Mouse (Mus musculus): ENCODE measurements around the gene Rufy3. TPM values are rescaled to one million over a fixed set of nuclear protein-coding genes. Genes with fewer than 3 reads are reported as not detected.

Gene Rufy3
- polyA plus RNA-seq, 1 experiment from 2014 or later, result 262 TPM

- Histone ChIP-seq H3K27ac (replicated peaks) (no peak overlapping the region), H3K4me2 (replicated peaks) (no peak overlapping the region), H3K4me1 (no peaks in the 10 kb centered on the region), H3K9me3 (no peaks in the 10 kb centered on the region), H3K4me3 (no peak overlapping the region), H3K27me3 (no peaks in the 10 kb centered on the region), H3K9ac (replicated peaks) (no peak overlapping the region), H3K36me3 (no peaks in the 10 kb centered on the region)
- ATAC-seq (replicated peaks), result no peak
These were observed 128.2 kb downstream of the Rufy3 start for GRCm38 (mm10) chr5:88693057-88693456.

- Histone ChIP-seq H3K9ac (replicated peaks) (no peak overlapping the region), H3K4me1 (no peaks in the 10 kb centered on the region), H3K4me3 (no peak overlapping the region), H3K27ac (replicated peaks) (no peak overlapping the region), H3K36me3 (no peaks in the 10 kb centered on the region), H3K27me3 (no peaks in the 10 kb centered on the region), H3K9me3 (no peaks in the 10 kb centered on the region), H3K4me2 (replicated peaks) (no peak overlapping the region)
- ATAC-seq (replicated peaks), result peak; percentile 55
- 55% methylated on average over 5 of the region's 5 CpGs for WGBS
These were observed 132.5 kb downstream of the Rufy3 start for GRCm38 (mm10) chr5:88697291-88697690.

- Histone ChIP-seq H3K4me3 (no peak overlapping the region), H3K36me3 (no peaks in the 10 kb centered on the region), H3K9ac (replicated peaks) (no peak overlapping the region), H3K4me1 (no peaks in the 10 kb centered on the region), H3K27me3 (no peaks in the 10 kb centered on the region), H3K27ac (replicated peaks) (no peak overlapping the region), H3K9me3 (no peaks in the 10 kb centered on the region), H3K4me2 (replicated peaks) (no peak overlapping the region)
- no peak for ATAC-seq (replicated peaks)
- WGBS, result 70% methylated on average over 4 of the region's 4 CpGs
These were observed 134.5 kb downstream of the Rufy3 start for GRCm38 (mm10) chr5:88699251-88699913.

Other genes with a start within 250 kb of the Rufy3 start
- gene Prol1, start 247.7 kb upstream of the Rufy3 start, polyA plus RNA-seq (2015; fragmentation: Nextera tagmentation; extraction: Ambion mirVana), result not detected in 2 replicates
- not detected in 2 replicates for gene Amtn, start 188.9 kb upstream of the Rufy3 start, polyA plus RNA-seq (2015; fragmentation: Nextera tagmentation; extraction: Ambion mirVana)
- 0.09 TPM in 1 of 2 replicates, not detected in the other for gene Ambn, start 109.0 kb upstream of the Rufy3 start, polyA plus RNA-seq (2015; fragmentation: Nextera tagmentation; extraction: Ambion mirVana)
- not detected in 2 replicates for gene Enam, start 77.1 kb upstream of the Rufy3 start, polyA plus RNA-seq (2015; fragmentation: Nextera tagmentation; extraction: Ambion mirVana)
- gene Jchain, start 37.1 kb upstream of the Rufy3 start, polyA plus RNA-seq (2015; fragmentation: Nextera tagmentation; extraction: Ambion mirVana), result 0.22 and 0.32 TPM in 2 replicates
- 49.8 and 50.0 TPM in 2 replicates for gene Utp3, start 10.6 kb upstream of the Rufy3 start, polyA plus RNA-seq (2015; fragmentation: Nextera tagmentation; extraction: Ambion mirVana)
- gene Grsf1, start 111.1 kb downstream of the Rufy3 start, polyA plus RNA-seq (2015; fragmentation: Nextera tagmentation; extraction: Ambion mirVana), result 67.9 and 72.3 TPM in 2 replicates
- gene Mob1b, start 155.8 kb downstream of the Rufy3 start, polyA plus RNA-seq (2015; fragmentation: Nextera tagmentation; extraction: Ambion mirVana), result 10.5 and 13.4 TPM in 2 replicates
- gene Dck, start 200.0 kb downstream of the Rufy3 start, polyA plus RNA-seq (2015; fragmentation: Nextera tagmentation; extraction: Ambion mirVana), result 88.4 and 89.8 TPM in 2 replicates

Data from forebrain, embryonic 15.5 days (tissue).